21 mouse cellular contexts compared by ENCODE assay signal in genomic region chr11:18845900-18846299, GRCm38 (mm10).
DNase-seq lines count a peak whose midpoint lies in the region; ATAC-seq and TF ChIP-seq lines count a peak whose summit lies in the region.
"Had no signal": no experiment of that assay in that cellular context is flagged by ENCODE, and none has a peak within 500 bp of the region (broad histone marks: within the 10 kb centered on the region; RNA-seq: fewer than 3 reads in every experiment).

No protein-coding gene starts in this region.

- no peak overlapping the region for H3K27ac ChIP-seq in hindbrain, postnatal 0 days
- H3K27ac ChIP-seq in hindbrain, embryonic 16.5 days (ENCODE audit: low read depth, low read length), result no peak overlapping the region
- H3K27ac ChIP-seq in lung, embryonic 16.5 days (ENCODE audit: low read length), result no peak overlapping the region
- H3K27ac ChIP-seq in limb, embryonic 14.5 days (replicated peaks; ENCODE audit: low read depth, low read length), result no peak overlapping the region
- H3K27ac ChIP-seq in liver, postnatal 0 days (ENCODE audit: low read depth), result no peak overlapping the region
- H3K27ac ChIP-seq: forebrain, embryonic 13.5 days; gastrocnemius, adult 2 months; hindbrain, embryonic 12.5 days; kidney, embryonic 15.5 days; liver, embryonic 15.5 days; neural tube, embryonic 13.5 days had no signal

- H3K4me1 ChIP-seq in hindbrain, postnatal 0 days (ENCODE audit: insufficient read depth, low read length), result no peaks in the 10 kb centered on the region
- no peaks in the 10 kb centered on the region for H3K4me1 ChIP-seq in hindbrain, embryonic 16.5 days (ENCODE audit: control insufficient read depth, insufficient read depth, low read depth, low read length)
- H3K4me1 ChIP-seq in lung, embryonic 16.5 days (replicated peaks; ENCODE audit: control insufficient read depth, insufficient read depth, low read length), result no peaks in the 10 kb centered on the region; the same call in 1 of the 2 replicates
- no peaks in the 10 kb centered on the region for H3K4me1 ChIP-seq in limb, embryonic 14.5 days (ENCODE audit: control insufficient read depth, insufficient read depth, low read length)
- no peaks in the 10 kb centered on the region for H3K4me1 ChIP-seq in liver, postnatal 0 days (ENCODE audit: insufficient read depth)
- H3K4me1 ChIP-seq: forebrain, embryonic 13.5 days; hindbrain, embryonic 12.5 days; liver, embryonic 15.5 days; neural tube, embryonic 13.5 days had no signal

- no peaks in the 10 kb centered on the region for H3K36me3 ChIP-seq in hindbrain, postnatal 0 days (ENCODE audit: insufficient read depth, low read length)
- H3K36me3 ChIP-seq in hindbrain, embryonic 16.5 days (ENCODE audit: control insufficient read depth, insufficient read depth, low read length), result no peaks in the 10 kb centered on the region
- H3K36me3 ChIP-seq in lung, embryonic 16.5 days (ENCODE audit: control insufficient read depth, insufficient read depth, low read length), result no peaks in the 10 kb centered on the region
- no peaks in the 10 kb centered on the region for H3K36me3 ChIP-seq in limb, embryonic 14.5 days (ENCODE audit: control insufficient read depth, insufficient read depth, low read length)
- no peaks in the 10 kb centered on the region for H3K36me3 ChIP-seq in liver, postnatal 0 days (replicated peaks; ENCODE audit: insufficient read depth, low read length)
- H3K36me3 ChIP-seq: hindbrain, embryonic 12.5 days; kidney, embryonic 15.5 days; liver, embryonic 15.5 days; neural tube, embryonic 13.5 days had no signal

- no peaks in the 10 kb centered on the region for H3K27me3 ChIP-seq in hindbrain, postnatal 0 days (ENCODE audit: insufficient read depth, low read length)
- H3K27me3 ChIP-seq in hindbrain, embryonic 16.5 days (replicated peaks; ENCODE audit: control insufficient read depth, insufficient read depth, low read length), result no peaks in the 10 kb centered on the region
- no peaks in the 10 kb centered on the region for H3K27me3 ChIP-seq in lung, embryonic 16.5 days (ENCODE audit: control insufficient read depth, insufficient read depth, low read depth, low read length)
- no peaks in the 10 kb centered on the region for H3K27me3 ChIP-seq in limb, embryonic 14.5 days (ENCODE audit: control insufficient read depth, insufficient read depth, low read length)
- no peaks in the 10 kb centered on the region for H3K27me3 ChIP-seq in liver, postnatal 0 days (ENCODE audit: insufficient read depth, low read length)
- H3K27me3 ChIP-seq: forebrain, embryonic 13.5 days; hindbrain, embryonic 12.5 days; kidney, embryonic 15.5 days; liver, embryonic 15.5 days; neural tube, embryonic 13.5 days had no signal

- no peak overlapping the region for H3K9ac ChIP-seq in hindbrain, postnatal 0 days (replicated peaks; ENCODE audit: low read length)
- H3K9ac ChIP-seq in hindbrain, embryonic 16.5 days (ENCODE audit: low read depth, low read length), result no peak overlapping the region
- no peak overlapping the region for H3K9ac ChIP-seq in lung, embryonic 16.5 days (ENCODE audit: low read length)
- H3K9ac ChIP-seq in limb, embryonic 14.5 days (ENCODE audit: low read depth, low read length, severe bottlenecking), result no peak overlapping the region
- no peak overlapping the region for H3K9ac ChIP-seq in liver, postnatal 0 days (replicated peaks)
- H3K9ac ChIP-seq: forebrain, embryonic 13.5 days; hindbrain, embryonic 12.5 days; kidney, embryonic 15.5 days; liver, embryonic 15.5 days; neural tube, embryonic 13.5 days had no signal

- ATAC-seq in hindbrain, postnatal 0 days, result peak; percentile 51; the same call in 1 of the 2 replicates
- no peak for ATAC-seq in hindbrain, embryonic 16.5 days
- peak; percentile 28; the same call in 1 of the 2 replicates for ATAC-seq in lung, embryonic 16.5 days (ENCODE audit: low read depth)
- peak; percentile 34 for ATAC-seq in limb, embryonic 14.5 days (ENCODE audit: low FRiP score, low read depth)
- ATAC-seq in liver, postnatal 0 days, result no peak
- ATAC-seq: forebrain, embryonic 13.5 days; Patski had no signal

- H3K9me3 ChIP-seq in hindbrain, postnatal 0 days (ENCODE audit: low read length), result no peaks in the 10 kb centered on the region
- H3K9me3 ChIP-seq in hindbrain, embryonic 16.5 days (ENCODE audit: control insufficient read depth, low read length), result no peaks in the 10 kb centered on the region
- H3K9me3 ChIP-seq in lung, embryonic 16.5 days (ENCODE audit: control insufficient read depth, low read length), result no peaks in the 10 kb centered on the region
- no peaks in the 10 kb centered on the region for H3K9me3 ChIP-seq in limb, embryonic 14.5 days (ENCODE audit: control insufficient read depth, low read length)
- no peaks in the 10 kb centered on the region for H3K9me3 ChIP-seq in liver, postnatal 0 days (ENCODE audit: low read length)
- H3K9me3 ChIP-seq: forebrain, embryonic 13.5 days; hindbrain, embryonic 12.5 days; kidney, embryonic 15.5 days; liver, embryonic 15.5 days; neural tube, embryonic 13.5 days had no signal

- WGBS in hindbrain, postnatal 0 days, result 72% methylated on average over 3 of the region's 3 CpGs
- 89% methylated on average over 3 of the region's 3 CpGs for WGBS in hindbrain, embryonic 16.5 days
- 69% methylated on average over 3 of the region's 3 CpGs for WGBS in lung, embryonic 16.5 days
- whole genome bisulfite sequencing in limb, embryonic 14.5 days, result 72% methylated on average over 3 of the region's 3 CpGs
- whole genome bisulfite sequencing in liver, postnatal 0 days (ENCODE audit: insufficient replicate concordance), result 78% methylated on average over 3 of the region's 3 CpGs

- H3K4me2 ChIP-seq in hindbrain, postnatal 0 days (ENCODE audit: low read depth, low read length), result no peak overlapping the region
- no peak overlapping the region for H3K4me2 ChIP-seq in hindbrain, embryonic 16.5 days (ENCODE audit: low read length)
- no peak overlapping the region for H3K4me2 ChIP-seq in lung, embryonic 16.5 days (ENCODE audit: low read depth, low read length)
- H3K4me2 ChIP-seq in limb, embryonic 14.5 days (replicated peaks; ENCODE audit: low read depth, low read length, severe bottlenecking), result no peak overlapping the region
- no peak overlapping the region for H3K4me2 ChIP-seq in liver, postnatal 0 days (ENCODE audit: low read depth, low read length)
- H3K4me2 ChIP-seq: forebrain, embryonic 13.5 days; hindbrain, embryonic 12.5 days; kidney, embryonic 15.5 days; liver, embryonic 15.5 days; neural tube, embryonic 13.5 days had no signal

- TF ChIP-seq EP300 in liver, postnatal 0 days (IDR thresholded peaks at IDR 0.05; ENCODE audit: low read depth), result no peak

- no peak for TF ChIP-seq CTCF in hindbrain, postnatal 0 days (IDR thresholded peaks at IDR 0.05; ENCODE audit: low read depth)
- TF ChIP-seq CTCF in liver, postnatal 0 days (IDR thresholded peaks at IDR 0.05; ENCODE audit: low read depth), result no peak

- peak; percentile 27 for DNase-seq in hindbrain, postnatal 0 days (ENCODE audit: low spot score)
- no peak for DNase-seq in lung, adult 18-20 months
- DNase-seq in brain, adult 2 months (ENCODE audit: low read depth, low spot score), result peak; percentile 10
- DNase-seq in limb, embryonic 14.5 days (ENCODE audit: low spot score), result no peak
- DNase-seq in liver, postnatal 0 days, result no peak
- DNase-seq: gastrocnemius, adult 2 months; kidney, adult 11 months; kidney, postnatal 36 days; layer of hippocampus, postnatal 36 days; liver; midbrain, embryonic 14.5 days; right cerebral cortex, adult 18-20 months had no signal

- no peak for TF ChIP-seq POLR2A in limb, embryonic 14.5 days (IDR thresholded peaks at IDR 0.05; ENCODE audit: borderline replicate concordance, extremely low read depth, insufficient read depth, insufficient read length)

- H3K4me3 ChIP-seq in hindbrain, postnatal 0 days (ENCODE audit: low read length), result no peak overlapping the region
- H3K4me3 ChIP-seq in hindbrain, embryonic 16.5 days (ENCODE audit: low read length), result no peak overlapping the region
- no peak overlapping the region for H3K4me3 ChIP-seq in lung, embryonic 16.5 days (ENCODE audit: low read length)
- H3K4me3 ChIP-seq in limb, embryonic 14.5 days (replicated peaks; ENCODE audit: low read length), result no peak overlapping the region
- H3K4me3 ChIP-seq in liver, postnatal 0 days (ENCODE audit: low read depth, low read length), result no peak overlapping the region
- H3K4me3 ChIP-seq: forebrain, embryonic 13.5 days; gastrocnemius, adult 2 months; hindbrain, embryonic 12.5 days; kidney, embryonic 15.5 days; liver, embryonic 15.5 days; myocyte; neural tube, embryonic 13.5 days had no signal

Comparison
In these comparisons a context has a peak if more than half of its experiments do, and no peak if none do; other contexts are left out.
1. ATAC-seq: peak in hindbrain, postnatal 0 days (single experiment), lung, embryonic 16.5 days (single experiment) and limb, embryonic 14.5 days (single experiment); none in hindbrain, embryonic 16.5 days (single experiment) and liver, postnatal 0 days (single experiment).
2. DNase-seq: peak in hindbrain, postnatal 0 days (single experiment) and brain, adult 2 months (single experiment); none in lung, adult 18-20 months (0 of 2), limb, embryonic 14.5 days (single experiment) and liver, postnatal 0 days (single experiment).